Mouse (Mus musculus): ENCODE measurements around the gene C2cd2.

Gene C2cd2

DNA sequence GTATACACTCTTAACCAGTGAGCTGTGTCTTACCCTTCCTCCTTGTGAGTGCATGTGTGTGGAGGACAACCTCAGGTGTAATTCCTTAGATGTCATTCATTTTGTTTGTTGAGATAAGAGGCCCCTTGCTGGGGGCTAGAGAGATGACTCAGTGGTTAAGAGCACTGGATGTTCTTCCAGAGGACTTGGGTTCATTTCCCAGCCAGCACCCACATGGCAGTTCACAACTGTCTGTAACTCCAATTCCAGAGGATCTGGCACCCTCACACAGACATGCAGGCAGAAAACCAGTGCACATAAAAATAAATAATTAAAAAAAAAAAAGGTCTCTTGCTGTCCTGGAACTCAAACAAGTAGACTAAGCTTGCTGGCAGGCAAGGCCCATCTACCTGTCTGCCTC lies 20.6 kb downstream of the C2cd2 start:
- no peak for DNase-seq

DNA sequence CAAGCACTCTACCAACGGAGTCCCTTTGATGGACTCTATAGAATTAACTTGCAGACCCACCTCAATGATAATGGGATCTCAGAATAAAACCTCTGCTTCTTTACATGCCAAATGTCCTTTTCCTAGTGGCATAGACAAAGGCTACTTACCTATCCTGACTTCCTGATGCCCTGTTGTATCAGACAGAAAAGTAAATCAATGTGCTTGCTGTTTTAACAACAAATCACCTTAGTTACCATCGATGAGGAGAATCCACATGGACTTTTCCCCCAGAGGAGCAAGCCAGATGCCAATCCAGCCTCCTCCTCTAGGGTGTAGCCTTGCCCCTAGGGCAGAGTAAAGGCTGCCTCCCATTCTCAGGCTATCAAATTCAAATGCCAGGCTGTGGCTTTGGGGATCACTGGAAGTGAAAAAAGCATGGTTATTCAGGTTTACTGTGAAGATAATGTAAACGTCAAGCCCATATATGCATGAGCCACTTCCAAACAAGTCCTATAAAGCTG lies 21.9 kb downstream of the C2cd2 start:
- no peak for DNase-seq

GRCm38 (mm10) chr16:97935815-97936214 lies 26.6 kb downstream of the C2cd2 start:
- no peak for DNase-seq

- DNase-seq: no peak
Observed at GRCm38 (mm10) chr16:97930231-97930630, 32.2 kb downstream of the C2cd2 start.

- no peak for DNase-seq
Observed at GRCm38 (mm10) chr16:97929520-97929919, 32.9 kb downstream of the C2cd2 start.

- no peak for DNase-seq
Observed at GRCm38 (mm10) chr16:97927331-97927938, 35.0 kb downstream of the C2cd2 start.

DNA sequence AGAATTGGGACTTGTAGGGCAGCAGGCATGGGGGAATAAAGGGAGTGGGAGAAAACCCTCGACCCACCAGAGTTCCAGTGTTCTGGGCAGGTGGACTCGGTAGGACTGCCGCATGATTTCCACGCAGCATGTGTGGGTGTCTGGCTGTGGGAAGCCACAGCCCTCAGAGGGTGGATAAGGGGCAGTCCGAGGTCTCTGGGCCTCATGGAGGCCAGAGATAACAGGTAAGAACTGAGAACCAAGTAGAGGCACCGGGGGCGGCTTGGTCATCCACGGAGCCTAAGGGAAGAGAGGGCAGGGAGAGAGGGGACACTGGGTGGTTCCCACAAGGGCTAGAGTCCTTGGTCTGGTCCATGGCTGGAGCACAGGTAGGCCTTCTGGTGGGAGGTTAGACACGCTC lies 36.0 kb downstream of the C2cd2 start:
- no peak for DNase-seq

DNA sequence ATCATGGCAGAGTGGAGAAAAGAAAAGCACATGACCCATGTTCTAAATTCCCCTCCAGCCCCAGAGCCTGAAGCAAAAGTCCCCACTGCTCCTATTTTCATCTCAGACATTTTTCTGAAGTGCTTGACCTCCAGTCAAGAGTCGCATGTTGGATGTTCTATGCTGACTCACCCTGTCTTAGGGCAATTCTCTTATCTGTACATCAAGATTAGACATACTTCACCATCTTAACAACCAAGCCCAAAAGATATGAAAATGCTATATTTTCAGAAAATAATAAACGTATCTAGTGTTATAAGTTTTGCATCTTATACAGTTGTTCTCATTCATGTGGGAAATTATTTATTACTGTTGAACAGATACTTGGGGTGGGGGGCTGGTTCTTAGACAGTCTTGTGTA lies 36.6 kb downstream of the C2cd2 start:
- no peak for DNase-seq

- DNase-seq: no peak
Observed at GRCm38 (mm10) chr16:97923700-97924099, 38.7 kb downstream of the C2cd2 start.

DNA sequence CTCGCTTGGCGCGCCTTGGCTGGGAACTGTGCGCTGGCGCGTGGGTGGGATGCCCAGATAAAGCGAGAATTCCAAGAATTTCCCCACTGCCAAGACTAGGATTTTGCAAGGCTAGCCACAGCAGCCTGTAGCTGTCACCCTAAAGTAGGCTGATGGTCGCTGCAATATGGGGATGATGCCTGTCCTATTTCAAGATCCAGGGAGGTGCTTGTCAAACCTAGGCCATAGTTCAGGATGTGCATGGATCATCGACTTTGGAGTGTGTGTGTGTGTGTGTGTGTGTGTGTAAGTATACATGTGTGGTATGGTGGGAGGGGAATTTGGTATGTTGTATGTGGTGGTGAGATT lies 39.6 kb downstream of the C2cd2 start:
- DNase-seq: no peak

DNA sequence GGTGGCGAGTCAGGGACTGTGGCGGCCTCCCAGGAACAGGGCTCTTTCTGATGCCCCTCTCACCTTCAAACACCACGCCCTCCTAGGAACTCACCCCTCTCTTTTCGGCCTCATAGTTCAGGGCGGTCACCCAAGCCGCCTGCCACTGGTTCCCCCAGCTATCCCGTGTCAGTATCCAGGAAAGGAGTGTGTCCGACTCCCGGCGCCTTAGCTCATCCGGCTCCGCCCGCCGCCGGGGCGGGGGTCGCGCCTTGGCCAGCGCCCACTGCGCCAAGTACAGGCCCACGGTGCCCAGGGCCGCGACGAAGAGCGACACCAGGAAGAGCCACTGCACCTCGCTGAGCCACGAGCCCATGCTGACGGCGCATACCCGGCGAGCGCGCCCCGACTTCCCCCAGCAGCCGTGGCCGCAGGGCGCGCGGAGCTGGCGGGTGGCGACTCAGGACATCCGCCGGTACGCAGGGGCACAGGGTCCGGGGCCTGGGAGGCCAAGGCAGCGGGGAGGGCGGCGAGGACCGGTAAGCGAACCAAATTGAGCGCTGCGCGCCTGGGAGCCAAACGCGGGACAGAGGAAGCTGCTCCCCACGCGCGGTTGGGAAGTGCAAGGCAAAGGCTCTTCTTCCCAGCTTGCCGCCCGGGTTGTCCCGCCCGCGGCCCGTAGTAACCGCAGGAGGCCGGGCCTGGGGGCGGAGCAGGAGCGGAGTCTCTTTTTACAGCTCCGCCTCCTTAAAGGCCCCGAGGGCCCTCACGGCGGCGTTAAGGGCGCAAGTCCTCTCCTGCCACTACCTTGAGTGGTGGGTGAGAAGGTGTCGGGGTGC lies 40.2 kb downstream of the C2cd2 start:
- peak; percentile 82 for DNase-seq

DNA sequence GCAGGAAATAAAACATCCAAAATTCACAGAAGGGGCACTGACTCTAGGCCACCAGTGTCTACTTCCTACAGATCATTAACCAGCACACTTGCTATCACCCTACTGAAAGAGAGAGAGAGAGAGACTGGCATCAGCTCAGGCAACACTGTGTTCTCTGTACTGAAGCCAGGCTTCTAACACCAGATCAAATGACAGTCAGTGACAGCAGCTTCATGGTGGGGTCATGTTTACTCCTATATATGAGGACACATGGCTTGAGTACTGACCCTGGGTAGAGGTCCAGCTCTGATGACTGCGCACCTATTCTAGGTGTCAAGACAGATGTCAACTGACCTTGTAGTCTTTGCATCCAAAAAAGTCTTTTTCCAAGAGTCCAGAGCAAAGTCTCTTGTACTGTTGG lies 41.8 kb downstream of the C2cd2 start:
- DNase-seq: no peak

DNA sequence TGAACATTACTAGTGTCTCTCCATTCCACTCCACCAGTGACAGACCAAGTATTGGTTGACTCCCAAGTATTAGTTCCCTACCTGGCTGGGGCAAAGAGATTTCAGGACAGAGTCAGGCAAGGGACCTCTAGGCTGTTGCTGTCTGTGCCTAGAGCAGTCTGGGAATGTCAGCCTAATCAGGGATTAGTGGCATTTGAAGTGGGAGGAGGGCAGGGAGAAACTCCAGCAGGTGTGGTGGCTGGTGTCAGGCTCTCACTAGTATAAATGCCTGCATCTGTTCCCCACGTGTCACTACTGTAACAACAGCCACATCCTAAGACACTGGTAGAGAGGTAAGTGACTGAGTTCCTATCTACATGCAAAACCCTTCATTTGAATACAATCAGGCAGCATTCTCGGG lies 42.6 kb downstream of the C2cd2 start:
- no peak for DNase-seq

- no peak for DNase-seq
Observed at GRCm38 (mm10) chr16:97912873-97913272, 49.5 kb downstream of the C2cd2 start.

DNA sequence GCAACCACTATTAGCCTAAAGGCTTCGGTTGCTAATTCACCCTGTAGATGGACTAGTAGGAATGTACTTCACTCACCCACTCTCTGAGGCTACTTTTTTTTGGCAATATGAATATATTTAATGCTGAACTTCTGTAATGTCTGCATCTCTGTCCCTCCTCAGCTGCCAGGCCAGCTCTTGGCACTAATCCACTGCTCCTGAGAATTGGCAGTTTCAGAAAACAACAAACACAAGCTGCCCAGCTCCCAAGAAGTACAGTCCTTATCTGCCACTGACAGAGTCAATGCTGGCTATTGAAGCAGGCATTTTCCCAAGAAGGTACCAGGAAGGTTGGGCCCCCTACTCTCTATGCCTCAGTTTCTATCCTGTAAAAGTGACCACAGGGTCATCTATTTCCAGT lies 53.0 kb downstream of the C2cd2 start:
- DNase-seq: no peak

- DNase-seq: no peak
Observed at GRCm38 (mm10) chr16:97907496-97907895, 54.9 kb downstream of the C2cd2 start.

- DNase-seq: no peak
Observed at GRCm38 (mm10) chr16:97906337-97906736, 56.1 kb downstream of the C2cd2 start.

GRCm38 (mm10) chr16:97905449-97905991 lies 56.9 kb downstream of the C2cd2 start:
- no peak for DNase-seq

GRCm38 (mm10) chr16:97904035-97904434 lies 58.4 kb downstream of the C2cd2 start:
- DNase-seq: no peak

GRCm38 (mm10) chr16:97897346-97898024 lies 64.9 kb downstream of the C2cd2 start:
- no peak for DNase-seq

DNA sequence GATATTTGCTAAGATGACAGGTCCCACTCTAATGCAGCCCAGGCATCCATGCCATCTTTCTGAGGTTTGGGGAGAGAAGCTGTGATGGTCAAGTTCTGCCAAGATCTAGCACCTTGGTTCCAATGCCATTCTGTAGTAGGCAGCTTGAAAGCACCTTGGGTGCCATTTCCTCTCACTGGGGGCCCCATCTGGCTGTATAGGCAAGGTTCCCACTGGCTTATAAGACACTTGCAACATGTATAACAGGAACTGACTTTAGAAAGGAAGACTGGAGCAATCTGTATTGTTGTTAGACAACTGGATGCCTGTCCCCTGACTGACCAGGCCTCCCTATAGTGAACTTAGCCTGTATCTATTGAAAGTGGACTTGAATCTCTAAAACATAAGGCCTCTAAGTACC lies 74.6 kb downstream of the C2cd2 start:
- peak; percentile 15 for DNase-seq

- DNase-seq: no peak
Observed at GRCm38 (mm10) chr16:97883696-97884095, 78.7 kb downstream of the C2cd2 start.

DNA sequence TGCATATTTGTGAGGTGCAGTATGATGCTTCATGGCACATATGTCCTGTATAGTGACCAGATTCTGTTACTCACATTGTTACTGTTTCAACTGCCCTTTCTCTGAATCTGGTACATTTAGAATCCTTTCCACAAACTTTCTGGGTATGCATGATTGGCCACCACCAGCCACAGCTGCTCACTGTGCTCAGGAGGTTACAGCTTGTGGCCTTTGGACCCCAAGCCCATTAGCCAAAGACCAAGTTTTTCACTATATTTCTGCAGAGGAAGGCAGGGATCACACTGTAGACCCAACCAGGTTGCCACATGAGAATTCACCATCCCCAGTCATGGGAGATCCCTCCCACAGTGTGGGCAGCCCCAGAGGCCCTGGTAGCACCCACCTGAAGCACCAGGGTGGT lies 79.5 kb downstream of the C2cd2 start:
- no peak for DNase-seq

GRCm38 (mm10) chr16:97879134-97879533 lies 83.3 kb downstream of the C2cd2 start:
- DNase-seq: no peak
